Mouse (Mus musculus): ENCODE measurements around the gene Gm5105.

Gene Gm5105

GRCm38 (mm10) chr3:138022003-138022402 is 45.2 kb downstream of the Gm5105 start:
- DNase-seq, result no peak

GRCm38 (mm10) chr3:138016810-138017209 is 50.4 kb downstream of the Gm5105 start:
- no peak for DNase-seq

- no peak for DNase-seq
These were observed 52.5 kb downstream of the Gm5105 start for GRCm38 (mm10) chr3:138014725-138015124.

- no peak for DNase-seq
These were observed 54.8 kb downstream of the Gm5105 start for GRCm38 (mm10) chr3:138012351-138012750.

- DNase-seq, result no peak
These were observed 59.0 kb downstream of the Gm5105 start for GRCm38 (mm10) chr3:138008152-138008551.

GRCm38 (mm10) chr3:138006896-138007295 is 60.3 kb downstream of the Gm5105 start:
- no peak for DNase-seq

GRCm38 (mm10) chr3:138003264-138003663 is 63.9 kb downstream of the Gm5105 start:
- DNase-seq, result no peak

- no peak for DNase-seq
These were observed 64.6 kb downstream of the Gm5105 start for GRCm38 (mm10) chr3:138002545-138002944.

- DNase-seq, result no peak
These were observed 65.3 kb downstream of the Gm5105 start for GRCm38 (mm10) chr3:138001865-138002264.

- DNase-seq, result no peak
These were observed 66.5 kb downstream of the Gm5105 start for GRCm38 (mm10) chr3:138000724-138001069.

- no peak for DNase-seq
These were observed 67.0 kb downstream of the Gm5105 start for GRCm38 (mm10) chr3:138000062-138000723.

- DNase-seq, result no peak
These were observed 67.9 kb downstream of the Gm5105 start for GRCm38 (mm10) chr3:137999224-137999790.
